Mouse (Mus musculus) hindbrain, postnatal 0 days (tissue): ENCODE results near the gene Rpusd4. TPM values are rescaled to one million over a fixed set of nuclear protein-coding genes. Genes with fewer than 3 reads are reported as not detected.
A peak's percentile ranks its signal among the peaks of the same experiment; 100 is the strongest.

Experiments used
- ATAC-seq: fragments of 200-750 bp; cut with Nextera tagmentation; 2 replicates; pipeline ENCODE4 v1.8.0; 2017; ENCODE audit warnings: mild to moderate bottlenecking, moderate TSS enrichment, moderate library complexity
- DNase-seq: peaks from one replicate; pipeline ENCODE4 v3.0.0-alpha.2; 2015; ENCODE audit warnings: low spot score
- H3K27ac ChIP-seq: fragments of 300-500 bp; sonication (generic); 2 replicates; pipeline ENCODE4 v1.5.1; 2014; ENCODE audit warnings: mild to moderate bottlenecking
- H3K27me3 ChIP-seq: fragments of 300-500 bp; sonication (generic); 2 replicates; pipeline ENCODE4 v1.6.1; 2014; ENCODE audit warnings: low read length, mixed read lengths; ENCODE audit not compliant: insufficient read depth
- H3K36me3 ChIP-seq: fragments of 300-500 bp; sonication (generic); 2 replicates; pipeline ENCODE4 v1.6.1; 2014; ENCODE audit warnings: low read length, mixed read lengths; ENCODE audit not compliant: insufficient read depth
- H3K4me1 ChIP-seq: fragments of 300-500 bp; sonication (generic); 2 replicates; pipeline ENCODE4 v1.6.1; 2014; ENCODE audit warnings: antibody characterized with exemption, low read length, mixed read lengths; ENCODE audit not compliant: insufficient read depth
- H3K4me2 ChIP-seq: fragments of 300-500 bp; sonication (generic); 2 replicates; pipeline ENCODE4 v1.6.1; 2014; ENCODE audit warnings: low read depth, mild to moderate bottlenecking, low read length, moderate library complexity, mixed read lengths
- H3K4me3 ChIP-seq: fragments of 300-500 bp; sonication (generic); 2 replicates; pipeline ENCODE4 v1.5.1; 2014; ENCODE audit warnings: low read length
- H3K9ac ChIP-seq: fragments of 300-500 bp; sonication (generic); replicated peaks from 2 replicates; pipeline ENCODE4 v1.6.1; 2014; ENCODE audit warnings: mild to moderate bottlenecking, low read length, moderate library complexity, mixed read lengths
- H3K9me3 ChIP-seq: fragments of 300-500 bp; sonication (generic); 2 replicates; pipeline ENCODE4 v1.6.1; 2016; ENCODE audit warnings: low read length, mixed read lengths
- CTCF ChIP-seq: IDR thresholded peaks from 2 replicates; pipeline ENCODE4 v1.5.1; 2016; ENCODE audit warnings: antibody characterized with exemption, control low read depth, low read depth
- WGBS: fragments of 180-500 bp; shearing (Covaris S2); extraction: QIAGEN DNeasy Blood & Tissue Kit; methylation state at CpG from one replicate; pipeline ENCODE4 v1.1.7; 2014; 5-methylcytosine and 5-hydroxymethylcytosine counted together
- polyA plus RNA-seq: library from polyadenylated mRNA; unstranded; fragments of >200 nt; fragmentation: Nextera tagmentation; extraction: Ambion mirVana; gene quantifications from 2 replicates; pipeline ENCODE4 v1.2.1, GENCODE M21; 2015
- total RNA-seq: library from RNA; depleted of rRNA; stranded (reverse); fragments of >200 nt; gene quantifications from 2 replicates; pipeline ENCODE4 v1.2.3, GENCODE M21; 2014

The Rpusd4 gene
- total and polyA plus RNA-seq, 2 experiments from 2014 or later, result 10.8 to 11.3 TPM

DNA sequence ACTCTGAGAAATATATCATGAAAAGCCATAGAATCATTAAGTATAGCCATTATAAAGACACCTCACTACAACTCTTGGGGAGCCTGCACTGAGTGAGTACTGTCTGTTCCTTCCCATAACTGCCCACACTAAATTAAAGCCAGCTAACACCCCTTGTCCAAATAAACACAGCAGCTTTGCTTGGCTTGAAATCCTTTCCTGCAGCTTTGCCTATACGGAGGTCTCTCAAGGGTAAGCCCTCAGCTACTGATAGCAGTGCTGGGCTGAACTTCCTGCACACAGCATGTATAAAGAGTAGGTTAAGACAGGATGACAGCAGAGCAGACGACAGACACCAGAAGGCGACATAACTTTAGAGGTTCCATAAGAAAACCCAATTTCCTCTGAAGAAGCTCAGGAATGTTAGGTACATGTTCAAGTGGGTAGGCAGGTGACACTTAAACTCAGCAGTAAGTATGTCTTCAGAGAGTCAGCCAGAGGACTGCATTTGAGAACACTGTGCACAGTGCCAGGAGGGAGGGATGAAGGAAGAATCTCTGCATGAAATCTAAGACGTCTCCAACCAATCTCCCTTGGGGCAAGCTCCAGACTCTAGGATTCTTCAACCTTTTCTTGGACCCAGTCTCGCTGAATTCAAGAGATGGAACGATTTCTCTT is 28.6 kb upstream of the Rpusd4 start:
- no peak for DNase-seq
- Histone ChIP-seq H3K4me1 (no peaks in the 10 kb centered on the region), H3K27me3 (no peaks in the 10 kb centered on the region), H3K36me3 (peaks cover 8% of the 10 kb centered on the region; the same call in 1 of the 2 replicates), H3K9me3 (no peaks in the 10 kb centered on the region), H3K9ac (no peak overlapping the region), H3K4me3 (no peak overlapping the region), H3K27ac (0 out of 2 replicates have a peak overlapping the region, but pooled peaks have one; percentile 15), H3K4me2 (no peak overlapping the region)
- 84% methylated on average over 6 of the region's 6 CpGs for WGBS
- TF ChIP-seq CTCF, result no peak
- no peak for ATAC-seq

DNA sequence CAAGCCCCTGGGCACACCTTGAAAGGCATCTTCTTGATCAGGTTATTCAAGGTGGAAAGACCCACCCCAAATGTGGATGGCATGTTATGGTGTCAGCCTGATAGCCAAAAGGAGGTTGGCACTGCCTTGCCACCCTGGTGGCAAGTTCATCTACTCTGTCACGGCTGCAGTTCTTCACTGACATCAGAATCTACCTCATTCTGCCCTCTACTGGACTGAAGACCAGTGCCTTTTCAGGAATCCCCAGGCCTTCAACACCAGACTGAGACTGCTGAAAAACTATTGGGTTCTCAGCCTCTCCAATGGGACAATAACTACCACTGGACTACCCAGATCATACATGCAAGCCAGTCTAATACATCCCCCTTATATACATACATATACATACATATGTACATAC is 27.9 kb upstream of the Rpusd4 start:
- peak; percentile 4; the same call in 1 of the 2 replicates for TF ChIP-seq CTCF
- peaks cover 7% of the 10 kb centered on the region; the same call in 1 of the 2 replicates for H3K36me3 ChIP-seq
- 68% methylated on average over 1 of the region's 1 CpGs for WGBS
- no peaks in the 10 kb centered on the region for H3K4me1 ChIP-seq
- no peak overlapping the region for H3K9ac ChIP-seq
- no peaks in the 10 kb centered on the region for H3K9me3 ChIP-seq
- H3K27me3 ChIP-seq, result no peaks in the 10 kb centered on the region
- no peak overlapping the region for H3K4me2 ChIP-seq
- DNase-seq (no peak), ATAC-seq (no peak)
- 0 out of 2 replicates have a peak overlapping the region, but pooled peaks have one; percentile 15 for H3K27ac ChIP-seq
- H3K4me3 ChIP-seq, result no peak overlapping the region

DNA sequence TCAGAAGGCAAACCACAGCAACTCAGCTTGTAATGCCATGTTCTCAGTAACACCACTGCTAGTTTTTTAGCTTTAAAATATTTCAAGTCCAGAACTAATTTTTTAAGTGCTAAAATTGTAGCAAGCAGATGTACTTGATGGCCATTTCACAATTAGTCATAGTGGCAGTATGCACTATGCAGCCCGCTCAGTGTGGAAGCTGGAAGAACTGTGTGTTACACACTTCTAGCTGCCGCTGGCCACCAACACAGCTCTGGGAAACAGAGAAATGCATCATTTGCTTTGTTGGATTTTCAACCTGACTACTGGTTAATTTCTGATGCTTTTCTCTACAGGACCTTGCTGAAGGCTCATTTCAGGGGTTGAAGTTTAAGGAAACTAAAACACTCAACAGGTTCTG is 20.3 kb upstream of the Rpusd4 start:
- WGBS, result 88% methylated on average over 2 of the region's 2 CpGs
- no peak for ATAC-seq

GRCm38 (mm10) chr9:35249476-35249875 is 18.2 kb upstream of the Rpusd4 start:
- ATAC-seq (no peak), DNase-seq (no peak)
- TF ChIP-seq CTCF, result no peak
- H3K9ac ChIP-seq, result no peak overlapping the region
- H3K27ac ChIP-seq, result no peak overlapping the region
- no peaks in the 10 kb centered on the region for H3K4me1 ChIP-seq
- no peaks in the 10 kb centered on the region for H3K9me3 ChIP-seq
- no peaks in the 10 kb centered on the region for H3K36me3 ChIP-seq
- H3K4me2 ChIP-seq, result no peak overlapping the region
- no peak overlapping the region for H3K4me3 ChIP-seq
- H3K27me3 ChIP-seq, result no peaks in the 10 kb centered on the region

More for the DNA sequence above, 20.3 kb upstream of the Rpusd4 start:
- Histone ChIP-seq H3K27me3 (no peaks in the 10 kb centered on the region), H3K36me3 (no peaks in the 10 kb centered on the region), H3K9me3 (no peaks in the 10 kb centered on the region), H3K4me3 (no peak overlapping the region), H3K4me2 (no peak overlapping the region), H3K9ac (no peak overlapping the region), H3K27ac (no peak overlapping the region), H3K4me1 (no peaks in the 10 kb centered on the region)
- TF ChIP-seq CTCF, result no peak
- DNase-seq, result no peak

DNA sequence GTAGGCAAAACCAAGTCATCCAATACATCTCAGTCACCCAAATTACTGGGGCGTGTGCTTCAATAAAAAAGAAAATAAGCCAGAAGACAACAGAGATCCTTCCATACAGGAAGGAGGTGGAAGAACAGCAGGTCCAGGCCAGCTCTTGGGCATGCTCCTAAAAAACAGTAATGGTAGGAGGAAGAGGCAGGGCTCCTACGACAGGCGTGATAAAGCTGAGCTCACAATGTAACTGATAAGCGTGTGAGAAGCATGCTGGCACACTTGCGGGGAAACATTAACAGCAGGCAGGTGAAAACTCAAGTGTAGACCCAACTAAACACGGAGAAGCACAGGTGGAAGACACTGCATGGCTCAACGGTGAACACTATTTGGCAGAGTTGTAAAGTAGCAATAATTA is 10.3 kb upstream of the Rpusd4 start:
- no peak overlapping the region for H3K9ac ChIP-seq
- no peak overlapping the region for H3K4me2 ChIP-seq
- no peaks in the 10 kb centered on the region for H3K9me3 ChIP-seq
- no peaks in the 10 kb centered on the region for H3K27me3 ChIP-seq
- no peak for DNase-seq
- H3K4me1 ChIP-seq, result no peaks in the 10 kb centered on the region
- H3K36me3 ChIP-seq, result no peaks in the 10 kb centered on the region
- H3K4me3 ChIP-seq, result no peak overlapping the region
- WGBS, result 95% methylated on average over 7 of the region's 7 CpGs
- no peak for TF ChIP-seq CTCF
- H3K27ac ChIP-seq, result no peak overlapping the region
- no peak for ATAC-seq

DNA sequence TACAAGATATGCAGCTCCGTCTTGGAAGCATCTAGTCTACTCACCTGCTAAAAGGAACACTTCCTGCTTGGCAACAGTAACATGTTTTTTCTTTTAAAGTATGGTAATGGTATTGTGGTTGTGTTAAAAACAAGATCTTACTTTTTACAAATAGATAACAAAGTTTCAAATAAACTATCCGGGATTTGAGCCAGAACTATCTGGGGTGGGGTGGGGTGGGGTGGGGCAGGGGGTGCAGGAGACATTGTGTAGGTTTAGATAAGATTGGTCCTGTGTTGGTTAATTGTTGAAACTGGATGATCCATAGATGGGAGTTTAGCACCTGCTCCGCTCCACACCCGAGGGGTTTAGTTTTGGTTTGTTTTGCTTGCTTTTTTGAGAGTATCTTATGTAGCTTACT is 5.2 kb upstream of the Rpusd4 start:
- no peak overlapping the region for H3K4me3 ChIP-seq

DNA sequence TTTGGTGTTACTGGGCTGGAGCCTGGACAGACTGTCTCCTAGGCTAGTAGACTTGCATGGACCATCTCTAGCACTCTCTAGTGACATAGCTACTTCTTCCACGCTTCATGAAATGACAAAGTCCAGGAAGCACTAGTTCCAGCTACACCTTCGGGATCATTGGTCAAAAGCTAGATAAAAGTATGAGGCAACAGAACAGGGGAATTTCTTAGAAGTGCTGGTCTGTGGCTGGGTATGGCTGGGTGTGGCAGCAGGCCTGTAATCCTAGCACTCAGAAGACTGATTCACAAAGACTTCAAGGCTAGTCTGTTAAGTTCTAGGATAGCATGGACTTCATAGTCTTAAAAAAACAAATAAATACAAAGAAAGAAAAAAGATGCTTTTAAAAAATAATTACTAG is 4.2 kb upstream of the Rpusd4 start:
- no peak overlapping the region for H3K4me3 ChIP-seq
- no peak for DNase-seq
- no peak for TF ChIP-seq CTCF
- H3K27me3 ChIP-seq, result no peaks in the 10 kb centered on the region
- H3K27ac ChIP-seq, result no peak overlapping the region
- no peak overlapping the region for H3K9ac ChIP-seq
- no peak for ATAC-seq
- no peak overlapping the region for H3K4me2 ChIP-seq
- H3K9me3 ChIP-seq, result no peaks in the 10 kb centered on the region
- peaks cover 5% of the 10 kb centered on the region; the same call in 1 of the 2 replicates for H3K4me1 ChIP-seq
- H3K36me3 ChIP-seq, result no peaks in the 10 kb centered on the region
- 88% methylated on average over 2 of the region's 2 CpGs for WGBS

More for the DNA sequence above, 5.2 kb upstream of the Rpusd4 start:
- no peak overlapping the region for H3K4me2 ChIP-seq
- no peak for TF ChIP-seq CTCF
- no peak for DNase-seq
- no peaks in the 10 kb centered on the region for H3K36me3 ChIP-seq
- 91% methylated on average over 4 of the region's 4 CpGs for WGBS
- H3K27me3 ChIP-seq, result no peaks in the 10 kb centered on the region
- no peaks in the 10 kb centered on the region for H3K9me3 ChIP-seq
- H3K4me1 ChIP-seq, result no peaks in the 10 kb centered on the region
- H3K9ac ChIP-seq, result no peak overlapping the region
- H3K27ac ChIP-seq, result no peak overlapping the region
- ATAC-seq, result no peak
